Mouse (Mus musculus) Patski (cell line): ENCODE measurements around the gene Ipo4. TPM values are rescaled to one million over a fixed set of nuclear protein-coding genes. Genes with fewer than 3 reads are reported as not detected.
A peak's percentile ranks its signal among the peaks of the same experiment; 100 is the strongest.

ENCODE experiments used
- ATAC-seq: fragments of 100-300 bp; one replicate; pipeline ENCODE4 v1.8.0; 2021
- CTCF ChIA-PET: fragments of 350-600 bp; sonication (Branson Sonifier 250); formaldehyde crosslinking; loops from one replicate; lab custom pipeline; 2022; ENCODE audit warnings: inconsistent platforms; lab: Charles Lee
- POLR2A ChIA-PET: fragments of 350-600 bp; sonication (Branson Sonifier 250); formaldehyde crosslinking; loops from one replicate; lab custom pipeline; 2022; ENCODE audit warnings: antibody characterized with exemption, inconsistent platforms; lab: Charles Lee
- DNase-seq: peaks from one replicate; pipeline ENCODE4 v3.0.0-alpha.2; 2011; ENCODE audit warnings: low read depth, low spot score
- H3K27me3 ChIP-seq: fragments of 371-371 bp; one replicate; pipeline ENCODE4 v1.5.1; 2021
- CTCF ChIP-seq: fragments of 100-300 bp; IDR thresholded peaks from one replicate; pipeline ENCODE4 v1.5.1; 2021
- in situ Hi-C: fragments of 300-500 bp; cut with MboI; formaldehyde crosslinking; loops from 3 replicates; pipeline ENCODE4 v1.11.1; 2018; ENCODE audit warnings: low pct_unique_long_range_greater_than_20kb, mixed read lengths
- polyA plus RNA-seq: library from polyadenylated mRNA; unstranded; gene quantifications from one replicate; pipeline ENCODE4 v1.2.3, GENCODE M21; 2021

Gene Ipo4
- polyA plus RNA-seq = 116 TPM

- no peak for TF ChIP-seq CTCF
- CTCF ChIA-PET = interaction anchor here (0.9 kb wide), 1 partner anchor 9 kb away, joined by 3 read pairs; no protein-coding TSS in a partner anchor
- no peaks in the 10 kb centered on the region for H3K27me3 ChIP-seq
- peak; percentile 87 for ATAC-seq
- POLR2A ChIA-PET = interaction anchor here (0.6 to 0.9 kb wide), 2 partner anchors 24 to 111 kb away, joined by 3 to 4 read pairs; partner anchors contain the start of gene Mdp1
- in situ Hi-C loops = no loop called here
- DNase-seq = no peak
Observed at GRCm38 (mm10) chr14:55635523-55636007, at the start of gene Ipo4. Gene Ipo4, minus strand, starts transcription at chr14:55635957.

GRCm38 (mm10) chr14:55682118-55682493 is 46.3 kb upstream of the Ipo4 start:
- DNase-seq (no peak), ATAC-seq (no peak)
- no peaks in the 10 kb centered on the region for H3K27me3 ChIP-seq
- no peak for TF ChIP-seq CTCF
- POLR2A ChIA-PET = interaction anchor here (0.8 to 2.4 kb wide), 2 partner anchors 9 to 63 kb away, joined by 3 to 14 read pairs; partner anchors contain the start of genes Dhrs1 and Nop9
- in situ Hi-C loops = loop anchor here (5.0 kb wide), 1 partner anchor 60 kb away; no protein-coding TSS in a partner anchor
- CTCF ChIA-PET = interaction anchor here (0.7 to 8.9 kb wide), 16 partner anchors 10 to 74 kb away, joined by 3 to 80 read pairs (median 4); partner anchors contain the start of genes Dhrs1, Nedd8 and Nop9

- ATAC-seq (peak; percentile 84), DNase-seq (peak; percentile 95)
- ChIA-PET CTCF (interaction anchor here (0.7 to 8.9 kb wide), 14 partner anchors 9 to 74 kb away, joined by 3 to 80 read pairs (median 4); partner anchors contain the start of genes Dhrs1, Nedd8 and Nop9), POLR2A (interaction anchor here (0.8 to 2.4 kb wide), 3 partner anchors 9 to 64 kb away, joined by 3 to 14 read pairs (median 6); partner anchors contain the start of genes Dhrs1 and Nop9)
- no peaks in the 10 kb centered on the region for H3K27me3 ChIP-seq
- no peak for TF ChIP-seq CTCF
- in situ Hi-C loops = loop anchor here (5.0 kb wide), 1 partner anchor 61 kb away; no protein-coding TSS in a partner anchor
Observed at GRCm38 (mm10) chr14:55681160-55682117, 45.7 kb upstream of the Ipo4 start, which contains the start of gene Tinf2. Gene Tinf2, minus strand, starts transcription at chr14:55681820.

- no peaks in the 10 kb centered on the region for H3K27me3 ChIP-seq
- ChIA-PET CTCF (no interaction called here), POLR2A (no interaction called here)
- ATAC-seq (no peak), DNase-seq (no peak)
- in situ Hi-C loops = no loop called here
- TF ChIP-seq CTCF = no peak
Observed at GRCm38 (mm10) chr14:55677615-55678014, 41.9 kb upstream of the Ipo4 start.

- no peak for TF ChIP-seq CTCF
- ATAC-seq = no peak
- ChIA-PET CTCF (interaction anchor here (1.3 kb wide), 2 partner anchors 9 to 10 kb away, joined by 3 read pairs; partner anchors contain the start of gene Tinf2), POLR2A (interaction anchor here (0.6 to 1.2 kb wide), 4 partner anchors 8 to 809 kb away, joined by 3 to 6 read pairs (median 4); no protein-coding TSS in a partner anchor)
- no peak for DNase-seq
- in situ Hi-C loops = no loop called here
- no peaks in the 10 kb centered on the region for H3K27me3 ChIP-seq
Observed at GRCm38 (mm10) chr14:55672741-55673060, 36.9 kb upstream of the Ipo4 start.

GRCm38 (mm10) chr14:55671833-55672740 is 36.3 kb upstream of the Ipo4 start, which contains the start of the genes Gmpr2 and Nedd8:
Gene Gmpr2, plus strand, starts transcription at chr14:55671941.
Gene Nedd8, minus strand, starts transcription at chr14:55672124.
- no peak for TF ChIP-seq CTCF
- ChIA-PET CTCF (interaction anchor here (1.0 to 1.3 kb wide), 4 partner anchors 9 to 115 kb away, joined by 3 to 4 read pairs (median 3); partner anchors contain the start of gene Tinf2), POLR2A (interaction anchor here (0.6 to 1.2 kb wide), 5 partner anchors 8 to 808 kb away, joined by 3 to 6 read pairs (median 3); no protein-coding TSS in a partner anchor)
- in situ Hi-C loops = no loop called here
- ATAC-seq = peak; percentile 97
- H3K27me3 ChIP-seq = no peaks in the 10 kb centered on the region
- DNase-seq = peak; percentile 77

- ChIA-PET CTCF (interaction anchor here (1.0 to 2.2 kb wide), 4 partner anchors 10 to 114 kb away, joined by 3 to 5 read pairs (median 4); partner anchors contain the start of genes Tinf2 and Tssk4), POLR2A (interaction anchor here (0.5 kb wide), 1 partner anchor 12 kb away, joined by 5 read pairs; no protein-coding TSS in a partner anchor)
- in situ Hi-C loops = no loop called here
- no peak for TF ChIP-seq CTCF
- no peaks in the 10 kb centered on the region for H3K27me3 ChIP-seq
- ATAC-seq (peak; percentile 10), DNase-seq (no peak)
Observed at GRCm38 (mm10) chr14:55671486-55671832, 35.7 kb upstream of the Ipo4 start.

GRCm38 (mm10) chr14:55660636-55661035 is 24.9 kb upstream of the Ipo4 start:
- H3K27me3 ChIP-seq = no peaks in the 10 kb centered on the region
- CTCF ChIA-PET = interaction anchor here (1.3 to 2.8 kb wide), 5 partner anchors 9 to 84 kb away, joined by 3 to 15 read pairs (median 3); no protein-coding TSS in a partner anchor
- TF ChIP-seq CTCF = no peak
- DNase-seq = no peak
- in situ Hi-C loops = no loop called here
- peak; percentile 22 for ATAC-seq
- POLR2A ChIA-PET = interaction anchor here (1.2 to 1.6 kb wide), 2 partner anchors 9 to 26 kb away, joined by 3 read pairs; no protein-coding TSS in a partner anchor
